Mouse (Mus musculus): ENCODE results near the gene Cdkn2d.
"Not testable (repeated sequence)": the region's sequence is repeated elsewhere in the genome, so short reads cannot be mapped to it uniquely, and the experiment has no call there.

The Cdkn2d gene

GRCm38 (mm10) chr9:21291022-21291787 is at the start of gene Cdkn2d:
Gene Cdkn2d, minus strand, starts transcription at chr9:21291407.
- peak; percentile 100 for DNase-seq (ENCODE audit: low spot score)

GRCm38 (mm10) chr9:21340411-21340810 is 49.2 kb upstream of the Cdkn2d start:
- DNase-seq (ENCODE audit: low spot score): no peak

- DNase-seq (ENCODE audit: low spot score): no peak
These were observed 46.4 kb upstream of the Cdkn2d start for GRCm38 (mm10) chr9:21337652-21338051.

GRCm38 (mm10) chr9:21336491-21336890 is 45.3 kb upstream of the Cdkn2d start:
- DNase-seq (ENCODE audit: low spot score): no peak

GRCm38 (mm10) chr9:21335391-21335790 is 44.2 kb upstream of the Cdkn2d start:
- no peak for DNase-seq (ENCODE audit: low spot score)

GRCm38 (mm10) chr9:21334747-21335146 is 43.5 kb upstream of the Cdkn2d start:
- DNase-seq (ENCODE audit: low spot score): no peak

GRCm38 (mm10) chr9:21333523-21333922 is 42.3 kb upstream of the Cdkn2d start:
- DNase-seq (ENCODE audit: low spot score): no peak

- DNase-seq (ENCODE audit: low spot score): no peak
These were observed 41.2 kb upstream of the Cdkn2d start for GRCm38 (mm10) chr9:21332161-21333061.

GRCm38 (mm10) chr9:21331365-21332140 is 40.3 kb upstream of the Cdkn2d start:
- no peak for DNase-seq (ENCODE audit: low spot score)

- no peak for DNase-seq (ENCODE audit: low spot score)
These were observed 38.6 kb upstream of the Cdkn2d start for GRCm38 (mm10) chr9:21329699-21330289.

GRCm38 (mm10) chr9:21329041-21329440 is 37.8 kb upstream of the Cdkn2d start:
- DNase-seq (ENCODE audit: low spot score): no peak

GRCm38 (mm10) chr9:21328041-21328440 is 36.8 kb upstream of the Cdkn2d start:
- no peak for DNase-seq (ENCODE audit: low spot score)

- DNase-seq (ENCODE audit: low spot score): no peak
These were observed 36.4 kb upstream of the Cdkn2d start for GRCm38 (mm10) chr9:21327569-21327968.

- no peak for DNase-seq (ENCODE audit: low spot score)
These were observed 33.1 kb upstream of the Cdkn2d start for GRCm38 (mm10) chr9:21324269-21324668.

GRCm38 (mm10) chr9:21322917-21323297 is 31.7 kb upstream of the Cdkn2d start:
- DNase-seq (ENCODE audit: low spot score): not testable (repeated sequence)

- DNase-seq (ENCODE audit: low spot score): no peak
These were observed 31.2 kb upstream of the Cdkn2d start for GRCm38 (mm10) chr9:21322211-21322916.

GRCm38 (mm10) chr9:21321513-21321835 is 30.3 kb upstream of the Cdkn2d start:
- DNase-seq (ENCODE audit: low spot score): no peak

GRCm38 (mm10) chr9:21320619-21321512 is 29.7 kb upstream of the Cdkn2d start, which contains the start of gene Slc44a2:
Gene Slc44a2, plus strand, starts transcription at chr9:21320698.
- peak; percentile 88 for DNase-seq (ENCODE audit: low spot score)

GRCm38 (mm10) chr9:21320280-21320618 is 29.0 kb upstream of the Cdkn2d start:
- no peak for DNase-seq (ENCODE audit: low spot score)

- DNase-seq (ENCODE audit: low spot score): no peak
These were observed 28.3 kb upstream of the Cdkn2d start for GRCm38 (mm10) chr9:21319503-21319902.

All from yolk sac, embryonic 10.5 days (tissue).